Mouse (Mus musculus) forebrain, embryonic 16.5 days (tissue): Measurements from ENCODE around the gene Olfr294. TPM values are rescaled to one million over a fixed set of nuclear protein-coding genes. Genes with fewer than 3 reads are reported as not detected.

ENCODE experiments used
- ATAC-seq: fragments of 200-750 bp; cut with Nextera tagmentation; 2 replicates; pipeline ENCODE4 v1.8.0; 2017; ENCODE audit warnings: mild to moderate bottlenecking, moderate library complexity
- H3K27ac ChIP-seq: fragments of 300-500 bp; sonication (generic); 2 replicates; pipeline ENCODE4 v1.5.1; 2014; ENCODE audit warnings: low read length, control low read depth
- H3K27me3 ChIP-seq: fragments of 300-500 bp; sonication (generic); replicated peaks from 2 replicates; pipeline ENCODE4 v1.6.1; 2014; ENCODE audit warnings: low read length; ENCODE audit not compliant: control insufficient read depth, insufficient read depth
- H3K36me3 ChIP-seq: fragments of 300-500 bp; sonication (generic); 2 replicates; pipeline ENCODE4 v1.6.1; 2014; ENCODE audit not compliant: control insufficient read depth, insufficient read depth
- H3K4me1 ChIP-seq: fragments of 300-500 bp; sonication (generic); replicated peaks from 2 replicates; pipeline ENCODE4 v1.6.1; 2014; ENCODE audit warnings: low read length; ENCODE audit not compliant: control insufficient read depth, insufficient read depth
- H3K4me2 ChIP-seq: fragments of 300-500 bp; sonication (generic); 2 replicates; pipeline ENCODE4 v1.6.1; 2014; ENCODE audit warnings: mild to moderate bottlenecking, low read length, control low read depth
- H3K4me3 ChIP-seq: fragments of 300-500 bp; sonication (generic); replicated peaks from 2 replicates; pipeline ENCODE4 v1.5.1; 2014; ENCODE audit warnings: mild to moderate bottlenecking, low read length, control low read depth
- H3K9ac ChIP-seq: fragments of 300-500 bp; sonication (generic); replicated peaks from 2 replicates; pipeline ENCODE4 v1.6.1; 2014; ENCODE audit warnings: low read depth, low read length, control low read depth
- H3K9me3 ChIP-seq: fragments of 300-500 bp; sonication (generic); 2 replicates; pipeline ENCODE4 v1.6.1; 2016; ENCODE audit warnings: low read length; ENCODE audit not compliant: control insufficient read depth
- WGBS: fragments of 180-500 bp; shearing (Covaris S2); extraction: QIAGEN DNeasy Blood & Tissue Kit; methylation state at CpG from one replicate; pipeline ENCODE4 v1.1.7; 2014; 5-methylcytosine and 5-hydroxymethylcytosine counted together
- polyA plus RNA-seq: library from polyadenylated mRNA; unstranded; fragments of >200 nt; fragmentation: Nextera tagmentation; extraction: Ambion mirVana; gene quantifications from 2 replicates; pipeline ENCODE4 v1.2.1, GENCODE M21; 2015

Olfr294 gene
- polyA plus RNA-seq, result not detected in 2 replicates

GRCm38 (mm10) chr7:86616543-86616942, at the start of gene Olfr294:
TSS of gene Olfr294 (minus strand) at chr7:86616643.
- ATAC-seq, result no peak
- no peaks in the 10 kb centered on the region for H3K36me3 ChIP-seq
- no peak within 1 kb of the TSS for H3K4me2 ChIP-seq
- 60% methylated on average over 2 of the region's 2 CpGs for WGBS
- no peak within 1 kb of the TSS for H3K27ac ChIP-seq
- H3K9me3 ChIP-seq, result no peaks in the 10 kb centered on the region
- no peak within 1 kb of the TSS for H3K9ac ChIP-seq
- no peaks in the 10 kb centered on the region for H3K27me3 ChIP-seq
- H3K4me1 ChIP-seq, result no peaks in the 10 kb centered on the region
- H3K4me3 ChIP-seq, result no peak within 1 kb of the TSS

DNA sequence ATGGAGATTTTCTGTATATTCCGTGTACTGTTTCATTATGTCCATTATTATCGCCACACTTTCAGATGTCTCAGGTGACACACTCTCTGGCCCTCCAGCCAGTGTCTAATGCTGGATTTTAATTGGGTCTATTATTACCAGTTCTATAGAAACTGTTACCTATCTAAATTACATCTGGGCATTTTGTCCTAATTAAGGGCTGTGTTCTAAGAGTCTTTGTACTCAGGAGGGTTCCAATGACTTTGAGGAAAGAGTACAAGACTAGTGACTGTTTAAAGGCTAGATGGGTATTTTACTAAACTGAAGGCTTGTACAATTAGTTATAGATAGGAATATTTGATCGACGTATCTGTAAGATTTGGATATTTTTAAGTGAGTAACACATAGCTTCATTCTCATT, 32.3 kb upstream of the Olfr294 start, which contains the start of gene Olfr293:
Olfr293 (plus strand) TSS at position 301 of the 400 bp plus-strand sequence.
- H3K36me3 ChIP-seq, result no peaks in the 10 kb centered on the region
- H3K27ac ChIP-seq, result no peak within 1 kb of the TSS
- H3K27me3 ChIP-seq, result no peaks in the 10 kb centered on the region
- no peak for ATAC-seq
- H3K4me3 ChIP-seq, result no peak within 1 kb of the TSS
- no peak within 1 kb of the TSS for H3K9ac ChIP-seq
- no peak within 1 kb of the TSS for H3K4me2 ChIP-seq
- no peaks in the 10 kb centered on the region for H3K4me1 ChIP-seq
- 89% methylated on average over 4 of the region's 4 CpGs for WGBS
- no peaks in the 10 kb centered on the region for H3K9me3 ChIP-seq

- H3K4me3 ChIP-seq, result no peak within 1 kb of the TSS
- H3K27ac ChIP-seq, result no peak within 1 kb of the TSS
- H3K4me2 ChIP-seq, result no peak within 1 kb of the TSS
- H3K9ac ChIP-seq, result no peak within 1 kb of the TSS
- no peaks in the 10 kb centered on the region for H3K9me3 ChIP-seq
- H3K36me3 ChIP-seq, result no peaks in the 10 kb centered on the region
- ATAC-seq, result no peak
- WGBS, result 88% methylated on average over 2 of the region's 2 CpGs
- H3K4me1 ChIP-seq, result no peaks in the 10 kb centered on the region
- no peaks in the 10 kb centered on the region for H3K27me3 ChIP-seq
Observed at GRCm38 (mm10) chr7:86583562-86583961, 32.9 kb downstream of the Olfr294 start, which contains the start of gene Olfr295. TSS of gene Olfr295 (plus strand) at chr7:86583862.

Other genes starting within 250 kb of the Olfr294 start
- gene Olfr305, start 249.7 kb downstream of the Olfr294 start, polyA plus RNA-seq, result not detected in 2 replicates
- gene Olfr304, start 230.0 kb downstream of the Olfr294 start, polyA plus RNA-seq, result not detected in 2 replicates
- not detected in 2 replicates for gene Olfr303, start 218.9 kb downstream of the Olfr294 start, polyA plus RNA-seq
- not detected in 2 replicates for gene Olfr301, start 212.8 kb downstream of the Olfr294 start, polyA plus RNA-seq
- not detected in 2 replicates for gene Olfr299, start 156.7 kb downstream of the Olfr294 start, polyA plus RNA-seq
- not detected in 2 replicates for gene Olfr298, start 124.2 kb downstream of the Olfr294 start, polyA plus RNA-seq
- gene Olfr297, start 96.7 kb downstream of the Olfr294 start, polyA plus RNA-seq, result not detected in 2 replicates
- not detected in 2 replicates for gene Olfr295, start 32.8 kb downstream of the Olfr294 start, polyA plus RNA-seq
- gene Olfr293, start 32.4 kb upstream of the Olfr294 start, polyA plus RNA-seq, result not detected in 2 replicates
- gene Olfr292, start 71.7 kb upstream of the Olfr294 start, polyA plus RNA-seq, result not detected in 2 replicates
- gene Folh1, start 159.3 kb upstream of the Olfr294 start, polyA plus RNA-seq, result 0.45 and 0.75 TPM in 2 replicates
- not detected in 2 replicates for gene Vmn2r77, start 178.4 kb upstream of the Olfr294 start, polyA plus RNA-seq